Comparison of ENCODE assay signal across 15 mouse cellular contexts in the genomic region with DNA sequence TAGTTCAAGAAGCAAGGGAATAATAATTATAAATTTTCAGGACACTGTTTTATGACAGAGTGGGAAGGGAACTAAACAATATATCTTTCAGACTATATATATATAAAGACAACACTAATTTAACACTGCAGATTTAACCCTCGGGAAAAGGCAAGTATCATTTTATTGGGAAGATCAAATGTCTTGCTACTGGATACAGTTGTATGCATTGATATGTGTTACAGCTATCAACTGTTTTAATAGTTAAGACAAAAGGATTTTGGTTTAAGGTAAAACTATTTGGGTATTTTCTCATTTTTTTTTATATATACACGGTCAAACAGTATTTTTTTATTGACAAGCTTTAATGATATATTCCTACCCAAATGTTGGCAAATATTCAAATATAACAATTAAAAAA. TPM values are rescaled to one million over a fixed set of nuclear protein-coding genes. Genes with fewer than 3 reads are reported as not detected.
A peak's percentile ranks its signal among the peaks of the same experiment; 100 is the strongest.
DNase-seq lines count a peak whose midpoint lies in the region; ATAC-seq and TF ChIP-seq lines count a peak whose summit lies in the region.
"Had no signal": no experiment of that assay in that cellular context is flagged by ENCODE, and none has a peak within 500 bp of the region (broad histone marks: within the 10 kb centered on the region; RNA-seq: fewer than 3 reads in every experiment).

No protein-coding gene starts in this region.

- H3K27me3 ChIP-seq in forebrain, embryonic 13.5 days = no peaks in the 10 kb centered on the region
- H3K27me3 ChIP-seq in forebrain, embryonic 16.5 days (replicated peaks; ENCODE audit: control insufficient read depth, insufficient read depth, low read length) = no peaks in the 10 kb centered on the region
- H3K27me3 ChIP-seq in kidney, embryonic 14.5 days (ENCODE audit: control insufficient read depth, insufficient read depth, low read length) = no peaks in the 10 kb centered on the region
- H3K27me3 ChIP-seq in C2C12 (ENCODE audit: control insufficient read depth, insufficient read depth, insufficient read length) = no peaks in the 10 kb centered on the region
- no peaks in the 10 kb centered on the region for H3K27me3 ChIP-seq in hindbrain, embryonic 13.5 days
- H3K27me3 ChIP-seq: embryonic facial prominence, embryonic 15.5 days; limb, embryonic 15.5 days had no signal

- no peak overlapping the region for H3K4me2 ChIP-seq in forebrain, embryonic 13.5 days
- no peak overlapping the region for H3K4me2 ChIP-seq in forebrain, embryonic 16.5 days (ENCODE audit: low read length)
- peak overlapping the region; percentile 25 for H3K4me2 ChIP-seq in kidney, embryonic 14.5 days (replicated peaks; ENCODE audit: low read depth, low read length)
- H3K4me2 ChIP-seq in hindbrain, embryonic 13.5 days = 0 out of 2 replicates have a peak overlapping the region, but pooled peaks have one; percentile 43

- no peak overlapping the region for H3ac ChIP-seq in C2C12 (ENCODE audit: control insufficient read depth, insufficient read length, low read depth)

- whole genome bisulfite sequencing in forebrain, embryonic 13.5 days = 44% methylated on average over 2 of the region's 2 CpGs
- WGBS in forebrain, embryonic 16.5 days = 24% methylated on average over 2 of the region's 2 CpGs
- 21% methylated on average over 2 of the region's 2 CpGs for whole genome bisulfite sequencing in kidney, embryonic 14.5 days
- WGBS in hindbrain, embryonic 13.5 days = 65% methylated on average over 2 of the region's 2 CpGs

- peaks cover 7% of the 10 kb centered on the region for H3K36me3 ChIP-seq in forebrain, embryonic 13.5 days (ENCODE audit: poor library complexity, severe bottlenecking)
- no peaks in the 10 kb centered on the region for H3K36me3 ChIP-seq in forebrain, embryonic 16.5 days (ENCODE audit: control insufficient read depth, insufficient read depth)
- H3K36me3 ChIP-seq in kidney, embryonic 14.5 days (ENCODE audit: control insufficient read depth, insufficient read depth, low read length) = peaks cover 18% of the 10 kb centered on the region
- peaks cover 50% of the 10 kb centered on the region for H3K36me3 ChIP-seq in C2C12 (ENCODE audit: control insufficient read depth, insufficient read depth)
- H3K36me3 ChIP-seq in hindbrain, embryonic 13.5 days = peaks cover 9% of the 10 kb centered on the region

- TF ChIP-seq CTCF in C2C12 (IDR thresholded peaks at IDR 0.05; ENCODE audit: control insufficient read depth, insufficient read depth, insufficient read length) = no peak

- H3K9ac ChIP-seq in forebrain, embryonic 13.5 days = no peak overlapping the region
- no peak overlapping the region for H3K9ac ChIP-seq in forebrain, embryonic 16.5 days (replicated peaks; ENCODE audit: low read depth, low read length)
- H3K9ac ChIP-seq in kidney, embryonic 14.5 days (ENCODE audit: low read depth, low read length) = no peak overlapping the region
- no peak overlapping the region for H3K9ac ChIP-seq in hindbrain, embryonic 13.5 days
- H3K9ac ChIP-seq: embryonic facial prominence, embryonic 15.5 days; limb, embryonic 15.5 days had no signal

- DNase-seq in kidney, adult 18-20 months = no peak
- DNase-seq in kidney, postnatal 10 days = no peak
- no peak for DNase-seq in adrenal gland, adult (ENCODE audit: inconsistent age in 2 of 2, low spot score in 1 of 2)
- DNase-seq: cerebellum, postnatal 10 days; kidney, adult 9 months; retina, postnatal 1 day; thymus, adult 2 months had no signal

- ATAC-seq in forebrain, embryonic 13.5 days = no peak
- no peak for ATAC-seq in forebrain, embryonic 16.5 days
- no peak for ATAC-seq in kidney, embryonic 14.5 days (ENCODE audit: low FRiP score, low TSS enrichment)
- ATAC-seq in hindbrain, embryonic 13.5 days (ENCODE audit: low FRiP score) = no peak

- peaks cover 19% of the 10 kb centered on the region for H3K4me1 ChIP-seq in forebrain, embryonic 13.5 days
- peaks cover 14% of the 10 kb centered on the region for H3K4me1 ChIP-seq in forebrain, embryonic 16.5 days (replicated peaks; ENCODE audit: control insufficient read depth, insufficient read depth, low read length)
- peaks cover 11% of the 10 kb centered on the region for H3K4me1 ChIP-seq in kidney, embryonic 14.5 days (ENCODE audit: control insufficient read depth, insufficient read depth, low read length)
- H3K4me1 ChIP-seq in hindbrain, embryonic 13.5 days (replicated peaks) = peaks cover 24% of the 10 kb centered on the region

- H3K9me3 ChIP-seq in forebrain, embryonic 13.5 days (replicated peaks) = no peaks in the 10 kb centered on the region
- no peaks in the 10 kb centered on the region for H3K9me3 ChIP-seq in forebrain, embryonic 16.5 days (ENCODE audit: control insufficient read depth, low read length)
- H3K9me3 ChIP-seq in kidney, embryonic 14.5 days (ENCODE audit: control insufficient read depth, low read length) = no peaks in the 10 kb centered on the region
- H3K9me3 ChIP-seq in hindbrain, embryonic 13.5 days = no peaks in the 10 kb centered on the region
- H3K9me3 ChIP-seq: embryonic facial prominence, embryonic 15.5 days; G1E; limb, embryonic 15.5 days had no signal

- peak overlapping the region; percentile 23 for H3K4me3 ChIP-seq in forebrain, embryonic 13.5 days
- no peak overlapping the region for H3K4me3 ChIP-seq in forebrain, embryonic 16.5 days (replicated peaks; ENCODE audit: low read length)
- no peak overlapping the region for H3K4me3 ChIP-seq in kidney, embryonic 14.5 days (ENCODE audit: low read length)
- peak overlapping the region; percentile 18 for H3K4me3 ChIP-seq in C2C12 (ENCODE audit: insufficient read depth, poor library complexity, severe bottlenecking)
- H3K4me3 ChIP-seq in hindbrain, embryonic 13.5 days = no peak overlapping the region

- H3K27ac ChIP-seq in forebrain, embryonic 13.5 days = no peak overlapping the region
- no peak overlapping the region for H3K27ac ChIP-seq in forebrain, embryonic 16.5 days (ENCODE audit: low read length)
- H3K27ac ChIP-seq in kidney, embryonic 14.5 days (ENCODE audit: low read depth, low read length) = no peak overlapping the region
- H3K27ac ChIP-seq in hindbrain, embryonic 13.5 days = no peak overlapping the region
- H3K27ac ChIP-seq: embryonic facial prominence, embryonic 15.5 days; limb, embryonic 15.5 days had no signal

- peaks cover 79% of the 10 kb centered on the region for H3K79me3 ChIP-seq in C2C12 (ENCODE audit: low read depth)

- H3K79me2 ChIP-seq in C2C12 (ENCODE audit: control insufficient read depth, insufficient read depth) = peaks cover 89% of the 10 kb centered on the region

TF ChIP-seq in C2C12, 6 proteins besides CTCF, POLR2A, EP300 and RAD21:
- TF ChIP-seq CEBPB (IDR thresholded peaks at IDR 0.05; ENCODE audit: low read depth) = no peak
- TF ChIP-seq MAX (IDR thresholded peaks at IDR 0.05) = no peak
TF ChIP-seq in C2C12: peak in this region for 0.

RNA-seq across cellular contexts. Expression of gene Chd2, which starts 13.2 kb away (rescaled TPM):
- 62.8 TPM in 2 replicates for polyA plus RNA-seq in forebrain, embryonic 13.5 days (2015; fragmentation: Nextera tagmentation; extraction: Ambion mirVana)
- 56.8 and 60.2 TPM in 2 replicates for polyA plus RNA-seq in forebrain, embryonic 16.5 days (2015; fragmentation: Nextera tagmentation; extraction: Ambion mirVana)
- 43.7 and 70.9 TPM in 2 replicates for polyA plus RNA-seq in kidney, embryonic 14.5 days (2014; fragmentation: Nextera tagmentation; extraction: Ambion mirVana)
- polyA plus RNA-seq in C2C12 (2012; fragmentation: generic; extraction: Trizol) = 5.8 TPM
- 44.7 and 53.5 TPM in 2 replicates for polyA plus RNA-seq in hindbrain, embryonic 13.5 days (2015; fragmentation: Nextera tagmentation; extraction: Ambion mirVana)

Comparison
In these comparisons a context has a peak if more than half of its experiments do, and no peak if none do; other contexts are left out.
1. H3K4me3 ChIP-seq: peak in forebrain, embryonic 13.5 days (single experiment) and C2C12 (single experiment); none in forebrain, embryonic 16.5 days (single experiment), kidney, embryonic 14.5 days (single experiment) and hindbrain, embryonic 13.5 days (single experiment).
2. H3K4me2 ChIP-seq: peak in kidney, embryonic 14.5 days (single experiment) and hindbrain, embryonic 13.5 days (single experiment); none in forebrain, embryonic 13.5 days (single experiment) and forebrain, embryonic 16.5 days (single experiment).